ENCODE assay signal across 24 mouse cellular contexts in genomic region chr2:107507426-107508167, GRCm38 (mm10).
DNase-seq lines count a peak whose midpoint lies in the region; ATAC-seq and TF ChIP-seq lines count a peak whose summit lies in the region.
"Had no signal": no experiment of that assay in that cellular context is flagged by ENCODE, and none has a peak within 500 bp of the region (broad histone marks: within the 10 kb centered on the region; RNA-seq: fewer than 3 reads in every experiment).

No protein-coding gene starts in this region.

- no peaks in the 10 kb centered on the region for H3K36me3 ChIP-seq in hindbrain, embryonic 13.5 days
- no peaks in the 10 kb centered on the region for H3K36me3 ChIP-seq in hindbrain, embryonic 10.5 days
- H3K36me3 ChIP-seq in midbrain, embryonic 12.5 days: no peaks in the 10 kb centered on the region
- H3K36me3 ChIP-seq in midbrain, embryonic 16.5 days (ENCODE audit: control insufficient read depth, insufficient read depth, low read length): no peaks in the 10 kb centered on the region
- no peaks in the 10 kb centered on the region for H3K36me3 ChIP-seq in forebrain, embryonic 16.5 days (ENCODE audit: control insufficient read depth, insufficient read depth)
- H3K36me3 ChIP-seq in hindbrain, postnatal 0 days (ENCODE audit: insufficient read depth, low read length): no peaks in the 10 kb centered on the region
- H3K36me3 ChIP-seq: heart, embryonic 10.5 days; heart, embryonic 15.5 days; liver, embryonic 15.5 days had no signal

- H3K27ac ChIP-seq in hindbrain, embryonic 13.5 days: no peak overlapping the region
- H3K27ac ChIP-seq in hindbrain, embryonic 10.5 days: no peak overlapping the region
- H3K27ac ChIP-seq in midbrain, embryonic 12.5 days (replicated peaks): no peak overlapping the region
- H3K27ac ChIP-seq in midbrain, embryonic 16.5 days (ENCODE audit: low read length): no peak overlapping the region
- H3K27ac ChIP-seq in forebrain, embryonic 16.5 days (ENCODE audit: low read length): no peak overlapping the region
- H3K27ac ChIP-seq in hindbrain, postnatal 0 days: no peak overlapping the region
- H3K27ac ChIP-seq: heart, embryonic 10.5 days; heart, embryonic 15.5 days; liver, embryonic 15.5 days had no signal

- DNase-seq in hindbrain, embryonic 10.5 days (ENCODE audit: low spot score): no peak
- peak; percentile 62 for DNase-seq in hindbrain, postnatal 0 days (ENCODE audit: low spot score)
- no peak for DNase-seq in urinary bladder, postnatal 36 days (ENCODE audit: low spot score in 2 of 2)
- no peak for DNase-seq in lung, postnatal 25 days (ENCODE audit: low spot score)
- DNase-seq: adrenal gland, postnatal 14 days; cerebellum, adult 11-12 months; gastrocnemius, postnatal 14 days; heart, adult 11 months; kidney, adult 9 months; kidney, postnatal 10 days; layer of hippocampus, postnatal 36 days; lung, embryonic 14.5 days; lung, postnatal 14 days; thymus, postnatal 4 days had no signal

- TF ChIP-seq CTCF in hindbrain, postnatal 0 days (IDR thresholded peaks at IDR 0.05; ENCODE audit: low read depth): no peak

- no peaks in the 10 kb centered on the region for H3K9me3 ChIP-seq in hindbrain, embryonic 13.5 days
- H3K9me3 ChIP-seq in hindbrain, embryonic 10.5 days: no peaks in the 10 kb centered on the region
- no peaks in the 10 kb centered on the region for H3K9me3 ChIP-seq in midbrain, embryonic 12.5 days
- H3K9me3 ChIP-seq in midbrain, embryonic 16.5 days (replicated peaks; ENCODE audit: control insufficient read depth, low read length, poor library complexity, severe bottlenecking): no peaks in the 10 kb centered on the region
- no peaks in the 10 kb centered on the region for H3K9me3 ChIP-seq in forebrain, embryonic 16.5 days (ENCODE audit: control insufficient read depth, low read length)
- H3K9me3 ChIP-seq in hindbrain, postnatal 0 days (ENCODE audit: low read length): no peaks in the 10 kb centered on the region
- H3K9me3 ChIP-seq: heart, embryonic 10.5 days; heart, embryonic 15.5 days; liver, embryonic 15.5 days had no signal

- H3K4me3 ChIP-seq in hindbrain, embryonic 13.5 days: no peak overlapping the region
- H3K4me3 ChIP-seq in hindbrain, embryonic 10.5 days: no peak overlapping the region
- H3K4me3 ChIP-seq in midbrain, embryonic 12.5 days: no peak overlapping the region
- H3K4me3 ChIP-seq in midbrain, embryonic 16.5 days (ENCODE audit: low read depth, low read length): no peak overlapping the region
- no peak overlapping the region for H3K4me3 ChIP-seq in forebrain, embryonic 16.5 days (replicated peaks; ENCODE audit: low read length)
- no peak overlapping the region for H3K4me3 ChIP-seq in hindbrain, postnatal 0 days (ENCODE audit: low read length)
- H3K4me3 ChIP-seq: erythroblast, embryonic 14.5 days; heart, embryonic 10.5 days; heart, embryonic 15.5 days; liver, embryonic 15.5 days had no signal

- 0 out of 2 replicates have a peak, but pooled peaks cover 10% of the 10 kb centered on the region for H3K4me1 ChIP-seq in hindbrain, embryonic 13.5 days (replicated peaks)
- no peaks in the 10 kb centered on the region for H3K4me1 ChIP-seq in hindbrain, embryonic 10.5 days (replicated peaks)
- H3K4me1 ChIP-seq in midbrain, embryonic 12.5 days: no peaks in the 10 kb centered on the region
- H3K4me1 ChIP-seq in midbrain, embryonic 16.5 days (ENCODE audit: control insufficient read depth, insufficient read depth, low read length): no peaks in the 10 kb centered on the region
- H3K4me1 ChIP-seq in forebrain, embryonic 16.5 days (replicated peaks; ENCODE audit: control insufficient read depth, insufficient read depth, low read length): no peaks in the 10 kb centered on the region
- no peaks in the 10 kb centered on the region for H3K4me1 ChIP-seq in hindbrain, postnatal 0 days (ENCODE audit: insufficient read depth, low read length)
- H3K4me1 ChIP-seq: heart, embryonic 10.5 days; heart, embryonic 15.5 days; liver, embryonic 15.5 days had no signal

- ATAC-seq in hindbrain, embryonic 13.5 days (ENCODE audit: low FRiP score): peak; percentile 75
- peak; percentile 53 for ATAC-seq in midbrain, embryonic 12.5 days (ENCODE audit: low FRiP score, low read depth)
- ATAC-seq in midbrain, embryonic 16.5 days: no peak
- peak; percentile 65; the same call in 1 of the 2 replicates for ATAC-seq in forebrain, embryonic 16.5 days
- peak; percentile 79; the same call in 1 of the 2 replicates for ATAC-seq in hindbrain, postnatal 0 days
- ATAC-seq: CD4-positive, CD25-positive, alpha-beta regulatory T cell, adult 4 months; intestine, postnatal 0 days had no signal

- H3K9ac ChIP-seq in hindbrain, embryonic 13.5 days: no peak overlapping the region
- H3K9ac ChIP-seq in midbrain, embryonic 12.5 days (replicated peaks): no peak overlapping the region
- no peak overlapping the region for H3K9ac ChIP-seq in midbrain, embryonic 16.5 days (ENCODE audit: low read depth, low read length)
- no peak overlapping the region for H3K9ac ChIP-seq in forebrain, embryonic 16.5 days (replicated peaks; ENCODE audit: low read depth, low read length)
- H3K9ac ChIP-seq in hindbrain, postnatal 0 days (replicated peaks; ENCODE audit: low read length): no peak overlapping the region
- H3K9ac ChIP-seq: heart, embryonic 15.5 days; liver, embryonic 15.5 days; lung, embryonic 14.5 days had no signal

- H3K4me2 ChIP-seq in hindbrain, embryonic 13.5 days: no peak overlapping the region
- no peak overlapping the region for H3K4me2 ChIP-seq in midbrain, embryonic 12.5 days (replicated peaks)
- H3K4me2 ChIP-seq in midbrain, embryonic 16.5 days (ENCODE audit: low read length): no peak overlapping the region
- no peak overlapping the region for H3K4me2 ChIP-seq in forebrain, embryonic 16.5 days (ENCODE audit: low read length)
- no peak overlapping the region for H3K4me2 ChIP-seq in hindbrain, postnatal 0 days (ENCODE audit: low read depth, low read length)
- H3K4me2 ChIP-seq: heart, embryonic 15.5 days; liver, embryonic 15.5 days; lung, embryonic 14.5 days had no signal

- no peaks in the 10 kb centered on the region for H3K27me3 ChIP-seq in hindbrain, embryonic 13.5 days
- no peaks in the 10 kb centered on the region for H3K27me3 ChIP-seq in hindbrain, embryonic 10.5 days (ENCODE audit: insufficient read depth, poor library complexity, severe bottlenecking)
- no peaks in the 10 kb centered on the region for H3K27me3 ChIP-seq in midbrain, embryonic 12.5 days
- no peaks in the 10 kb centered on the region for H3K27me3 ChIP-seq in midbrain, embryonic 16.5 days (ENCODE audit: control insufficient read depth, insufficient read depth, low read depth, low read length)
- H3K27me3 ChIP-seq in forebrain, embryonic 16.5 days (replicated peaks; ENCODE audit: control insufficient read depth, insufficient read depth, low read length): no peaks in the 10 kb centered on the region
- H3K27me3 ChIP-seq in hindbrain, postnatal 0 days (ENCODE audit: insufficient read depth, low read length): no peaks in the 10 kb centered on the region
- H3K27me3 ChIP-seq: heart, embryonic 15.5 days; liver, embryonic 15.5 days had no signal
